Mouse (Mus musculus) retina, embryonic 14.5 days (tissue): Measurements from ENCODE around the gene Gli2.

Source experiments
- DNase-seq: peaks from one replicate; pipeline ENCODE4 v3.0.0-alpha.2; 2015; ENCODE audit warnings: low spot score

Gene Gli2

GRCm38 (mm10) chr1:118799322-118800116 is 253.9 kb downstream of the Gli2 start:
- DNase-seq = no peak

DNA sequence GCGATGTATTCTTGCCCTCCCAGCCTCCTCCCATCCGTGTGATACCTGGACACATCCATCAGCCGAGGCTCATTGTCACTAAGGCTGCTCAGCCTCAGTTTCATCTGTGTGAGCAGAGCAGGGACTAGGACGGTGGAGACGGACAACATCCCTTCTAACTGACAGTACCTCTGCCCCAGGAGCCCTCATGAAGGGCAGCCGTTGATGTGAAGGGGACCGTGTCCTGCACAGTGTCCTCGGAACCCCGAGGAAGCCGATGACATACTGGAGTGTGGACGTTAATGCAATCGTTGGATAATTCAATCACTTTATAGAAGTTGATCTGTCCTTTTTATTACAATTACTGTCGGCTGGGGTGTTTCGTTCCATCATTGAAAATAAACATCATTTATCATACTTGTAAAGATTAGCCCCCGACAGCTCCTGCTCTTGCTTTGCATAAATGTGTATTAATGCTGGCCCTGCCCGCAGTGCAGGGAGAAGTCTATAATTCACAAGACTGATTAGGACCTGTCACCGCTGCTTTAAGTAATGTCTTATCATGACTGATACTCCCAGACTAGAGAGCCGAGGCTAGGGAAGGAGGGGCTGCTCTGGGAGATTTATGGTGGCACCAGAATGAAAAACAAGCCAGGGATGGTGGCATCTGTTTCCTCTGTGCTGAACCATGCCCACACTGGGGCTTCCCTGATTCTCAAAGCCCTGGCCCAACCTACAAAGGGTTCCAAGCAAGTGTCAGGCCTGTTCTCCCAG is 257.8 kb downstream of the Gli2 start:
- no peak for DNase-seq

DNA sequence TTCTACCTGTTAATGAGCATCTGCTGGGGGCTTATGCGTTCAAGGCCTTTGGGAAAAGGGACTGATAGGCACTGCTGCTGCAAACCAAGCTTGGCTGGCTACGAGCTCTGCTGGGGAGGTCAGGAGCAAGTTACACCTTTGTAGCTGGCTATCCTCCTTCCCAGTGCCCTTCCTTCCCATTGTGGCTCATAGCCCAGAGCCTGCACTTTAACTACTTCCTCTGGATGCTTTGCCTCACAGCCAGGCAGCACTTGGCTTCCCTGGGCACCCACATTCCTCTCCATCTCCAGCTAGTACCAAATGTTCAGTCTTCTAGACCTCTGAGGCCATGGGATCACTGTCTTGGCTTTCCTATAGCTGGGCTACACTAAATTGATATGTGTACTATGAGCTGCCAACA is 263.5 kb downstream of the Gli2 start:
- DNase-seq = no peak

DNA sequence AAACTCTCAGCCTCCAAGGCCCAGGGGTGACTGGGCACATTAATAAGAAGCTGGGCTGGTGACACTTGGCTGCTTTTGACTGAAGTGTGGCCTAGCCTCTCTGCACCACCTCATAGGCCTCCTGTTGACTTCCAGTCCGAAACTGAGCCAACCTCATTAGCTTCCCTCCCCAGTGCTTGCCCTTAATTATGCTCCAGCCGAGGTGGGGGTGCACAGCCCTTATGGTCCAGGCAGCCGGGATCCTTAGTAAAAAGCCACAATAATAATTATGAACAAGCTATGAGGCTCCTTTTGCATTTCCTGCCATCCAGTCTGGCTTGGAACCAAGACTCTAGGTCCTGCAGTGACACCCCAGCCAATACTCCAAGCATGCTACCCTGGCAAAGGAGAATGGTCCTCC is 264.0 kb downstream of the Gli2 start:
- no peak for DNase-seq

- no peak for DNase-seq
Measured at GRCm38 (mm10) chr1:118788813-118789212, 264.6 kb downstream of the Gli2 start.

DNA sequence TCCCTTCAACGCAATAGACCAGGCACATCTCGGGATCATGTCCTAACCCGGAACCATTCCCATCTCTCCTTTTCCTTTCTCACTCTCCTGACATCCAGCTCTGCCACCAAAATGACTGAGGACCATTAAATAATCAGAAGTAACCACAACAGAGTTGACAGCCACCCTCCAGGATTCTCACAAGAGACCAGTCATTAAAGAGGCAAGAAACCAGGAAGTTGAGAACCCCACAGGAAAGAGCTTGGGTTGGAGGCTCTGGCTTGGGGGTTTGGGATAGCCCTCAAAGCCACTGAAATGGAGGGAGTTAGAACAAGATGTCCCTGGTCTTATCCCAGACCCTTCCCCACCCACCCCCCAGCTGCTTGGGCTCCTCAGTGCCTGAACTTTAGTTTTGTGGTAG is 265.9 kb downstream of the Gli2 start:
- no peak for DNase-seq
